Mouse (Mus musculus) CH12.LX (cell line): ENCODE data around the gene Eid1. TPM values are rescaled to one million over a fixed set of nuclear protein-coding genes. Genes with fewer than 3 reads are reported as not detected.

ENCODE experiments used
- DNase-seq: peaks from one replicate; pipeline ENCODE4 v3.0.0-alpha.2; 2013; ENCODE audit errors: extremely low read depth
- H3K27ac ChIP-seq: 2 replicates; pipeline ENCODE4 v1.5.1; 2012; ENCODE audit warnings: low read depth, mild to moderate bottlenecking, control low read depth, moderate library complexity; ENCODE audit not compliant: insufficient read depth
- H3K27me3 ChIP-seq: replicated peaks from 2 replicates; pipeline ENCODE3; 2012; ENCODE audit warnings: inconsistent platforms
- H3K36me3 ChIP-seq, 2 experiments: replicated peaks in 1 of 2; 2 replicates each; pipeline versions ENCODE3 to v1.6.1; 2012; ENCODE audit warnings: inconsistent platforms in 1 of 2, low read length in 1 of 2, mild to moderate bottlenecking in 1 of 2, mixed read lengths in 1 of 2, moderate library complexity in 1 of 2; ENCODE audit not compliant: control insufficient read depth in 1 of 2, insufficient read depth in 1 of 2
- H3K4me1 ChIP-seq, 2 experiments: 2 replicates each; pipeline ENCODE4 v1.6.1; 2012; ENCODE audit warnings: inconsistent platforms in 1 of 2, moderate library complexity in 1 of 2; ENCODE audit not compliant: insufficient read depth in 2 of 2, control insufficient read depth in 1 of 2
- H3K4me2 ChIP-seq: 2 replicates; pipeline ENCODE4 v1.6.1; 2012; ENCODE audit warnings: low read depth, mild to moderate bottlenecking, control low read depth; ENCODE audit not compliant: poor library complexity, insufficient read depth, severe bottlenecking
- H3K4me3 ChIP-seq, 3 experiments: fragments of 150-350 bp in 1 of 3; sonication (generic) in 1 of 3; replicated peaks in 1 of 3; 2 replicates each; pipeline versions ENCODE3 to v1.5.1; 2011 to 2012; ENCODE audit warnings: low read depth in 2 of 3, low read length in 2 of 3, mild to moderate bottlenecking in 2 of 3, moderate library complexity in 2 of 3, control low read depth in 1 of 3, improper control_type of control experiment in 1 of 3, inconsistent platforms in 1 of 3, mixed read lengths in 1 of 3; ENCODE audit not compliant: poor library complexity in 1 of 3
- H3K79me2 ChIP-seq: replicated peaks from 2 replicates; pipeline ENCODE4 v1.6.1; 2012; ENCODE audit warnings: mild to moderate bottlenecking, moderate library complexity; ENCODE audit not compliant: control insufficient read depth, poor library complexity, insufficient read depth, severe bottlenecking; ENCODE audit errors: extremely low read depth
- H3K9ac ChIP-seq: 2 replicates; pipeline ENCODE4 v1.6.1; 2012; ENCODE audit warnings: low read depth, mild to moderate bottlenecking, control low read depth, moderate library complexity; ENCODE audit not compliant: insufficient read depth
- H3K9me3 ChIP-seq: replicated peaks from 2 replicates; pipeline ENCODE3; 2012; ENCODE audit warnings: low read length, inconsistent platforms, mixed read lengths
- BHLHE40 ChIP-seq: IDR thresholded peaks from 2 replicates; pipeline ENCODE4 v1.6.1; 2011; ENCODE audit warnings: mild to moderate bottlenecking, low read depth, low read length, improper control_type of control experiment
- CHD1 ChIP-seq: IDR thresholded peaks from 2 replicates; pipeline ENCODE4 v1.6.1; 2012; ENCODE audit warnings: low read depth, low read length, improper control_type of control experiment, inconsistent platforms
- CTCF ChIP-seq, 2 experiments: IDR thresholded peaks in 1 of 2; conservative IDR thresholded peaks in 1 of 2; 2 replicates each; pipeline ENCODE4 v1.5.1; 2011 to 2012; ENCODE audit warnings: low read depth in 2 of 2, low read length in 2 of 2, improper control_type of control experiment in 1 of 2, inconsistent platforms in 1 of 2, mild to moderate bottlenecking in 1 of 2, moderate library complexity in 1 of 2
- E2F4 ChIP-seq: IDR thresholded peaks from 2 replicates; pipeline ENCODE4 v1.6.1; 2011; ENCODE audit warnings: low read depth, low read length, improper control_type of control experiment; ENCODE audit not compliant: insufficient replicate concordance
- EP300 ChIP-seq: IDR thresholded peaks from 2 replicates; pipeline ENCODE4 v1.6.1; 2011; ENCODE audit warnings: low read length, improper control_type of control experiment
- JUND ChIP-seq: conservative IDR thresholded peaks from 2 replicates; pipeline ENCODE4 v1.6.1; 2011; ENCODE audit warnings: low read depth, low read length, improper control_type of control experiment
- MAFK ChIP-seq: IDR thresholded peaks from 2 replicates; pipeline ENCODE4 v1.6.1; 2011; ENCODE audit warnings: low read length, improper control_type of control experiment; ENCODE audit not compliant: insufficient replicate concordance
- MAZ ChIP-seq: IDR thresholded peaks from 2 replicates; pipeline ENCODE4 v1.6.1; 2012; ENCODE audit warnings: low read depth, mild to moderate bottlenecking, inconsistent platforms, low read length, improper control_type of control experiment, moderate library complexity
- MXI1 ChIP-seq: IDR thresholded peaks from 2 replicates; pipeline ENCODE4 v1.6.1; 2011; ENCODE audit warnings: mild to moderate bottlenecking, low read depth, low read length, improper control_type of control experiment
- MYC ChIP-seq: IDR thresholded peaks from 2 replicates; pipeline ENCODE4 v1.6.1; 2011; ENCODE audit warnings: low read depth, mild to moderate bottlenecking, improper control_type of control experiment, low read length
- RAD21 ChIP-seq: IDR thresholded peaks from 2 replicates; pipeline ENCODE4 v1.6.1; 2011; ENCODE audit warnings: low read depth, mild to moderate bottlenecking, low read length, improper control_type of control experiment, moderate library complexity
- RCOR1 ChIP-seq: conservative IDR thresholded peaks from 2 replicates; pipeline ENCODE4 v1.6.1; 2012; ENCODE audit warnings: low read depth, mild to moderate bottlenecking, inconsistent platforms, low read length, improper control_type of control experiment
- SMC3 ChIP-seq: IDR thresholded peaks from 2 replicates; pipeline ENCODE4 v1.6.1; 2011; ENCODE audit warnings: low read depth, low read length, improper control_type of control experiment
- TCF12 ChIP-seq: IDR thresholded peaks from 2 replicates; pipeline ENCODE4 v1.6.1; 2014; ENCODE audit warnings: low read depth, mild to moderate bottlenecking, inconsistent platforms, low read length, improper control_type of control experiment
- UBTF ChIP-seq: IDR thresholded peaks from 2 replicates; pipeline ENCODE4 v1.6.1; 2012; ENCODE audit warnings: low read depth, mild to moderate bottlenecking, inconsistent platforms, low read length, improper control_type of control experiment, moderate library complexity
- USF1 ChIP-seq: IDR thresholded peaks from 2 replicates; pipeline ENCODE4 v1.6.1; 2014; ENCODE audit warnings: low read depth, mild to moderate bottlenecking, inconsistent platforms, low read length, improper control_type of control experiment
- ZC3H11A ChIP-seq: IDR thresholded peaks from 2 replicates; pipeline ENCODE4 v1.6.1; 2012; ENCODE audit warnings: low read depth, mild to moderate bottlenecking, inconsistent platforms, low read length, improper control_type of control experiment
- ZMIZ1 ChIP-seq: IDR thresholded peaks from 2 replicates; pipeline ENCODE4 v1.6.1; 2012; ENCODE audit warnings: low read depth, mild to moderate bottlenecking, inconsistent platforms, low read length, improper control_type of control experiment
- ZNF384 ChIP-seq: IDR thresholded peaks from 2 replicates; pipeline ENCODE4 v1.6.1; 2012; ENCODE audit warnings: low read depth, low read length, improper control_type of control experiment, inconsistent platforms
- dilution Hi-C: fragments of 300-500 bp; cut with MboI; formaldehyde crosslinking; loops from 2 replicates; pipeline ENCODE4 v1.14.3; 2020; ENCODE audit warnings: low sequenced_read_pairs; ENCODE audit not compliant: extremely low pct_unique_long_range_greater_than_20kb, extremely low pct_ligation_motif_present
- in situ Hi-C: fragments of 300-500 bp; cut with MboI; formaldehyde crosslinking; loops from 3 replicates; pipeline ENCODE4 v1.14.3; 2019; ENCODE audit warnings: low sequenced_read_pairs, low pct_ligation_motif_present, low pct_unique_long_range_greater_than_20kb, mixed read lengths
- polyA plus RNA-seq: library from polyadenylated mRNA; unstranded; fragments of >175 nt; gene quantifications from 2 replicates; pipeline ENCODE4 v1.2.1, GENCODE M21; 2012; ENCODE audit warnings: low read depth; ENCODE audit not compliant: insufficient read length
- total RNA-seq, 2 experiments: library from RNA; depleted of rRNA; stranded (reverse); fragments of 300-350 nt in 1 of 2; fragments of >200 nt in 1 of 2; gene quantifications; 2 replicates each; pipeline ENCODE4 v1.2.3; 2012 to 2014

The Eid1 gene
- total and polyA plus RNA-seq, 3 experiments = 15.4 to 39.8 (median 20.4) TPM

DNA sequence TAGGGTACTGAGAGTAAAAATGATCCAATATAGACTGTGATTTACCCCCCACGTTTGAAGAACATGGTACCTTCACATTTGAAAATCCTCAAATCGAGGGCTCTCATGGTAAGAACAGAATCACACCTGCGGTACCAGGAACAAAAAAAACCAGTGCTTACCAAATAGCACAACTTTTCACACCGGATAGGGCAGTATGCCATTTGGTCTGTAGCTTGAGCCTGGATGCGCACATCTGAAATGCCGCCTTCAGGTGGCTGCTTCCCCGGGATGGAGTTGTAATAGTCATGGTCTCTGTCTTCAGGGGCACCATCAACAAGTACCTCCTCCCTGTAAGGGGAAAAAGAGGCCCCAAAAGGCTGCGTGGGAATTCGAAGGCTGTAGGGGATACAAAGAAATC, 17.5 kb upstream of the Eid1 start:
- Histone ChIP-seq H3K4me1 (peaks cover 4 to 6% of the 10 kb centered on the region in 2 experiments), H3K36me3 (no peaks in the 10 kb centered on the region), H3K9ac (no peak overlapping the region), H3K79me2 (no peaks in the 10 kb centered on the region), H3K9me3 (peaks cover 4% of the 10 kb centered on the region), H3K27me3 (no peaks in the 10 kb centered on the region), H3K4me2 (no peak overlapping the region), H3K27ac (no peak overlapping the region), H3K4me3 (no peak overlapping the region)
- in situ Hi-C loops (loop anchor here (25.0 kb wide), 1 partner anchor 382 kb away; the partner anchor contains the start of gene Fgf7), dilution Hi-C loops (no loop called here)
- DNase-seq = no peak
- TF ChIP-seq MYC (no peak), ZMIZ1 (no peak), SMC3 (no peak), USF1 (no peak), EP300 (no peak), JUND (no peak), ZC3H11A (no peak), BHLHE40 (no peak), E2F4 (no peak), UBTF (no peak), TCF12 (no peak), MXI1 (no peak), CTCF (conservative IDR thresholded peaks at IDR 0.05 in 1 of 2, IDR thresholded peaks at IDR 0.05 in 1 of 2; ENCODE audit: low read depth in 2 of 2, low read length in 2 of 2) (no peak)

DNA sequence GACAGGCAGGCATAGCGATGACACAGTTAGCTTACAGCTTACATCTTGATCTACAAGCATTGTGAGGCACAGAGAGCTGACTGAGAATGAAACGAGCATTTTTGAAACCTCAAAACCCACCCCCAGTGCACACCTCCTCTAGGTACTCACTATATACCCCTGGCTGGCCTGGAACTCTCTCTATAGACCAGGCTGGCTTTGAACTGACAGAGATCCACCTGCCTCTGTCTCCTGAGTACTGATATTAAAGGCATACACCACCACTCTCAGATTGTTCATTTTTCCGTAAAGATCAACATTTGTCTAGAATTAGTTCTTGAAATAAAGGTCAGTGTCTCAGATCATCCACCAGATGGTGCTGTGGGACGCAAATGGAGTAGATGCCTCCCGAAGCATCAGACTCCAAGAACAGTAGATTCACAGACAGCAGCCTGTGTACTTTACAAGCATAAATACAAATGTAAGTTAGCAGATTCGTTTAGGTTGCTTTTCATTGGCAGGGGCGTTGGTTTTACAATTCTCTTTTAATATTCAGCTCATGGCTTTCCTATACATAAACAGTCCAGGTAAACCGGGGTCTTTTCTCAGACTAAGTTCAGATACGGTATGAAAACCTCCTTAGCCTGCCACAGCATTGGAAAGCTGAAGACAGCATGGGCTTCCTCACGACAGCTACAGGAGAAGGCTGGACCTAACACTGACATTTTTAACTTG, 12.9 kb upstream of the Eid1 start:
- TF ChIP-seq MAZ (no peak), USF1 (no peak), RAD21 (peak; percentile 98), TCF12 (no peak), ZC3H11A (peak; percentile 86), RCOR1 (no peak), UBTF (no peak), MAFK (no peak), ZNF384 (no peak), SMC3 (peak; percentile 95), EP300 (no peak), MYC (no peak), E2F4 (no peak), CHD1 (no peak), CTCF (conservative IDR thresholded peaks at IDR 0.05 in 1 of 2, IDR thresholded peaks at IDR 0.05 in 1 of 2; ENCODE audit: low read depth in 2 of 2, low read length in 2 of 2) (peak; percentile 61 to 95), ZMIZ1 (no peak)
- TF ChIP-seq, all 38 proteins: peak for 4
- dilution Hi-C loops = no loop called here
- Histone ChIP-seq H3K4me2 (peak overlapping the region; percentile 32), H3K27me3 (no peaks in the 10 kb centered on the region), H3K4me1 (peaks cover 2 to 8% of the 10 kb centered on the region in 2 experiments; a peak in 3 of 4 replicates), H3K9ac (no peak overlapping the region), H3K36me3 (no peaks in the 10 kb centered on the region), H3K4me3 (no peak overlapping the region), H3K27ac (no peak overlapping the region), H3K79me2 (no peaks in the 10 kb centered on the region), H3K9me3 (peaks cover 4% of the 10 kb centered on the region)
- in situ Hi-C loops = loop anchor here (5.0 to 25.0 kb wide), 2 partner anchors 67 to 377 kb away; partner anchors contain the start of gene Fgf7
- peak; percentile 79 for DNase-seq
